In the genomic region with DNA sequence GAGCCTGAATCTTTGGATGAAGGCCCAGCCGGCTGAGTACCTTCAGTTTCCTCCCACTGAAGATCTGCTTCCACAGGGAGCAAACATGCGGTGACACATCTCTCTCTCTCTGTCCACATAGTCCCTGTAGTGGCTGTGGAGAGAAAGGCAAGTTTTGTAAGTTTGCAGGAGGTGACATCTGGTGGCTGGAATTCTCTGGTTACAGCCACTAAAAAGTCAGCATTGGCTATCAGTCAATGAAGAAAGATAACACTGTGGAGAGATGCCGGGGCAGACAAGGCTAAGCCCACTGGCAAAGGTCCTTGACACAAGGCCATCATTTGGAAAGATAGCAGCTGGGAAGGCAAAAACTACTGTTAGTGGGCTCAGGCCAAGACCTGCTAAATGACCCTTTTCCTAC, we compare ENCODE assay signal across 18 mouse cellular contexts. TPM values are rescaled to one million over a fixed set of nuclear protein-coding genes. Genes with fewer than 3 reads are reported as not detected.
DNase-seq lines count a peak whose midpoint lies in the region; ATAC-seq and TF ChIP-seq lines count a peak whose summit lies in the region.
"Had no signal": no experiment of that assay in that cellular context is flagged by ENCODE, and none has a peak within 500 bp of the region (broad histone marks: within the 10 kb centered on the region; RNA-seq: fewer than 3 reads in every experiment).

No protein-coding gene starts in this region.

- intact Hi-C loops in heart, postnatal 10 days (cut with DNase I), result loop anchor here (5.0 kb wide), 1 partner anchor 100 kb away; no protein-coding TSS in a partner anchor

- H3K4me2 ChIP-seq in liver, postnatal 0 days (ENCODE audit: low read depth, low read length), result no peak overlapping the region
- H3K4me2 ChIP-seq in liver, embryonic 11.5 days, result no peak overlapping the region
- H3K4me2 ChIP-seq: heart, embryonic 15.5 days; midbrain, embryonic 12.5 days had no signal

- H3K27ac ChIP-seq in liver, postnatal 0 days (ENCODE audit: low read depth), result no peak overlapping the region
- no peak overlapping the region for H3K27ac ChIP-seq in liver, embryonic 11.5 days (ENCODE audit: low read depth, low read length)
- H3K27ac ChIP-seq: heart, embryonic 15.5 days; midbrain, embryonic 12.5 days had no signal

- no peak for TF ChIP-seq EP300 in liver, postnatal 0 days (IDR thresholded peaks at IDR 0.05; ENCODE audit: low read depth)

- peak; percentile 21 to 36 for DNase-seq in heart, postnatal 10 days
- DNase-seq in heart, adult 8-10 months (ENCODE audit: low spot score), result no peak
- DNase-seq in liver, postnatal 0 days, result no peak
- DNase-seq in liver, embryonic 11.5 days (ENCODE audit: low spot score), result no peak
- peak; percentile 22 for DNase-seq in adipocyte (ENCODE audit: low spot score)
- DNase-seq in adrenal gland, postnatal 36 days, result peak; percentile 38 to 48
- no peak for DNase-seq in right cerebral cortex, postnatal 36 days (ENCODE audit: low spot score in 2 of 2)
- no peak for DNase-seq in thymus, postnatal 0 days (ENCODE audit: low spot score)
- DNase-seq: cerebellum, adult 9-10 months; lung, postnatal 14 days had no signal

- no peaks in the 10 kb centered on the region for H3K9me3 ChIP-seq in liver, postnatal 0 days (ENCODE audit: low read length)
- H3K9me3 ChIP-seq in liver, embryonic 11.5 days (ENCODE audit: control insufficient read depth, low read length), result no peaks in the 10 kb centered on the region
- H3K9me3 ChIP-seq: heart, embryonic 15.5 days; midbrain, embryonic 12.5 days had no signal

- no peak for ATAC-seq in liver, postnatal 0 days
- no peak for ATAC-seq in liver, embryonic 11.5 days (replicated peaks; ENCODE audit: low FRiP score)

- no peaks in the 10 kb centered on the region for H3K4me1 ChIP-seq in liver, postnatal 0 days (ENCODE audit: insufficient read depth)
- no peaks in the 10 kb centered on the region for H3K4me1 ChIP-seq in liver, embryonic 11.5 days (replicated peaks; ENCODE audit: control insufficient read depth, insufficient read depth, low read length)
- H3K4me1 ChIP-seq: heart, embryonic 15.5 days; midbrain, embryonic 12.5 days had no signal

- peak; percentile 29 for TF ChIP-seq CTCF in liver, postnatal 0 days (IDR thresholded peaks at IDR 0.05; ENCODE audit: low read depth)

- no peaks in the 10 kb centered on the region for H3K27me3 ChIP-seq in liver, postnatal 0 days (ENCODE audit: insufficient read depth, low read length)
- no peaks in the 10 kb centered on the region for H3K27me3 ChIP-seq in liver, embryonic 11.5 days (replicated peaks; ENCODE audit: control insufficient read depth, insufficient read depth, low read length)
- H3K27me3 ChIP-seq: heart, embryonic 15.5 days; midbrain, embryonic 12.5 days had no signal

- no peak overlapping the region for H3K4me3 ChIP-seq in liver, postnatal 0 days (ENCODE audit: low read depth, low read length)
- no peak overlapping the region for H3K4me3 ChIP-seq in liver, embryonic 11.5 days (ENCODE audit: low read depth, low read length)
- H3K4me3 ChIP-seq: heart, embryonic 15.5 days; midbrain, embryonic 12.5 days had no signal

- H3K9ac ChIP-seq in liver, postnatal 0 days (replicated peaks), result no peak overlapping the region
- no peak overlapping the region for H3K9ac ChIP-seq in liver, embryonic 11.5 days (ENCODE audit: low read depth, low read length)
- H3K9ac ChIP-seq: heart, embryonic 15.5 days; midbrain, embryonic 12.5 days had no signal

- WGBS in liver, postnatal 0 days (ENCODE audit: insufficient replicate concordance), result 47% methylated on average over 3 of the region's 3 CpGs
- WGBS in liver, embryonic 11.5 days, result 39% methylated on average over 3 of the region's 3 CpGs

- no peaks in the 10 kb centered on the region for H3K36me3 ChIP-seq in liver, postnatal 0 days (replicated peaks; ENCODE audit: insufficient read depth, low read length)
- H3K36me3 ChIP-seq in liver, embryonic 11.5 days (ENCODE audit: control insufficient read depth, insufficient read depth, low read length), result no peaks in the 10 kb centered on the region
- H3K36me3 ChIP-seq: heart, embryonic 15.5 days; midbrain, embryonic 12.5 days had no signal

RNA-seq across cellular contexts. Expression of a gene that starts 12.3 kb away (rescaled TPM):
- under 1 TPM; 0.36 to 0.40 TPM for total RNA-seq in heart, postnatal 10 days (2021)
- total RNA-seq in heart, adult 8-10 months (2022), result under 1 TPM in 3 of 4 experiments, not detected in 1; 0.24 to 0.94 (median 0.90) TPM
- not detected in 2 replicates for polyA plus RNA-seq in liver, postnatal 0 days (2015; fragmentation: Nextera tagmentation; extraction: Ambion mirVana)
- polyA plus RNA-seq in liver, embryonic 11.5 days (2014; fragmentation: Nextera tagmentation; extraction: Ambion mirVana), result 0.40 TPM in 1 of 2 replicates, not detected in the other
- total RNA-seq in adrenal gland, postnatal 36 days (2021), result not detected
- 0.16 TPM in 1 of 2 replicates, not detected in the other for polyA plus RNA-seq in thymus, postnatal 0 days (2015; fragmentation: Nextera tagmentation; extraction: Ambion mirVana)
- polyA plus RNA-seq: embryonic facial prominence, embryonic 11.5 days; heart, embryonic 15.5 days; midbrain, embryonic 12.5 days; neural tube, embryonic 11.5 days had no signal

RNA-seq across cellular contexts. Expression of a gene that starts 15.5 kb away (rescaled TPM):
- under 1 TPM in 1 of 2 experiments, not detected in 1; 0.17 TPM for total RNA-seq in heart, postnatal 10 days (2021)
- total RNA-seq in heart, adult 8-10 months (2022), result under 1 TPM in 1 of 4 experiments, not detected in 3; 0.28 TPM
- not detected in 2 replicates for polyA plus RNA-seq in liver, postnatal 0 days (2015; fragmentation: Nextera tagmentation; extraction: Ambion mirVana)
- polyA plus RNA-seq in liver, embryonic 11.5 days (2014; fragmentation: Nextera tagmentation; extraction: Ambion mirVana), result not detected in 2 replicates
- total RNA-seq in adrenal gland, postnatal 36 days (2021), result not detected
- polyA plus RNA-seq in thymus, postnatal 0 days (2015; fragmentation: Nextera tagmentation; extraction: Ambion mirVana), result not detected in 2 replicates
- total RNA-seq: left cerebral cortex, adult 8-10 months had no signal
- polyA plus RNA-seq: embryonic facial prominence, embryonic 11.5 days; forebrain, embryonic 11.5 days; heart, embryonic 15.5 days; intestine, embryonic 14.5 days; limb, embryonic 14.5 days; midbrain, embryonic 12.5 days; neural tube, embryonic 11.5 days had no signal

RNA-seq across cellular contexts. Expression of a gene that starts 32.2 kb away (rescaled TPM):
- total RNA-seq in heart, postnatal 10 days (2021), result 10 to 100 TPM; 16.4 to 20.0 TPM
- total RNA-seq in heart, adult 8-10 months (2022), result 10 to 100 TPM; 11.4 to 15.1 (median 13.3) TPM
- polyA plus RNA-seq in liver, postnatal 0 days (2015; fragmentation: Nextera tagmentation; extraction: Ambion mirVana), result 9.4 and 10.0 TPM in 2 replicates
- 32.7 and 42.2 TPM in 2 replicates for polyA plus RNA-seq in liver, embryonic 11.5 days (2014; fragmentation: Nextera tagmentation; extraction: Ambion mirVana)
- 10 to 100 TPM; 13.7 to 23.7 TPM for total RNA-seq in adrenal gland, postnatal 36 days (2021)
- 37.5 and 40.1 TPM in 2 replicates for polyA plus RNA-seq in thymus, postnatal 0 days (2015; fragmentation: Nextera tagmentation; extraction: Ambion mirVana)

RNA-seq across cellular contexts. Expression of a gene that starts 56.8 kb away (rescaled TPM):
- 10 to 100 TPM; 22.3 to 22.6 TPM for total RNA-seq in heart, postnatal 10 days (2021)
- 10 to 100 TPM in 3 of 4 experiments, 1 to 10 TPM in 1; 9.4 to 11.7 (median 10.8) TPM for total RNA-seq in heart, adult 8-10 months (2022)
- polyA plus RNA-seq in liver, postnatal 0 days (2015; fragmentation: Nextera tagmentation; extraction: Ambion mirVana), result 3.2 and 3.5 TPM in 2 replicates
- polyA plus RNA-seq in liver, embryonic 11.5 days (2014; fragmentation: Nextera tagmentation; extraction: Ambion mirVana), result 18.0 and 19.7 TPM in 2 replicates
- 10 to 100 TPM; 21.4 to 24.6 TPM for total RNA-seq in adrenal gland, postnatal 36 days (2021)
- 8.5 and 10.4 TPM in 2 replicates for polyA plus RNA-seq in thymus, postnatal 0 days (2015; fragmentation: Nextera tagmentation; extraction: Ambion mirVana)

Comparison
In these comparisons a context has a peak if more than half of its experiments do, and no peak if none do; other contexts are left out.
1. DNase-seq: peak in heart, postnatal 10 days (2 of 2), adipocyte (single experiment) and adrenal gland, postnatal 36 days (2 of 2); none in heart, adult 8-10 months (single experiment), liver, postnatal 0 days (single experiment), liver, embryonic 11.5 days (single experiment), right cerebral cortex, postnatal 36 days (0 of 2) and thymus, postnatal 0 days (single experiment).